Mouse (Mus musculus) ovary, postnatal 14 days (tissue): Measurements from ENCODE around the gene Elovl6.
A peak's percentile ranks its signal among the peaks of the same experiment; 100 is the strongest.

Experiments used
- DNase-seq: peaks from one replicate; pipeline ENCODE4 v3.0.0; 2022; ENCODE audit warnings: low spot score

Elovl6 gene

GRCm38 (mm10) chr3:129646781-129647180 lies 114.6 kb downstream of the Elovl6 start:
- DNase-seq = no peak

GRCm38 (mm10) chr3:129647312-129647711 lies 115.2 kb downstream of the Elovl6 start:
- DNase-seq = no peak

GRCm38 (mm10) chr3:129648598-129648997 lies 116.4 kb downstream of the Elovl6 start:
- DNase-seq = no peak

- DNase-seq = peak; percentile 25
Measured at GRCm38 (mm10) chr3:129649586-129650292, 117.6 kb downstream of the Elovl6 start.

GRCm38 (mm10) chr3:129650293-129650612 lies 118.1 kb downstream of the Elovl6 start:
- no peak for DNase-seq

- DNase-seq = no peak
Measured at GRCm38 (mm10) chr3:129650931-129651330, 118.8 kb downstream of the Elovl6 start.

GRCm38 (mm10) chr3:129651765-129652164 lies 119.6 kb downstream of the Elovl6 start:
- no peak for DNase-seq

GRCm38 (mm10) chr3:129652476-129652875 lies 120.3 kb downstream of the Elovl6 start:
- no peak for DNase-seq

- no peak for DNase-seq
Measured at GRCm38 (mm10) chr3:129656540-129656939, 124.4 kb downstream of the Elovl6 start.

- no peak for DNase-seq
Measured at GRCm38 (mm10) chr3:129657222-129657621, 125.1 kb downstream of the Elovl6 start.

- DNase-seq = no peak
Measured at GRCm38 (mm10) chr3:129657775-129658174, 125.6 kb downstream of the Elovl6 start.

GRCm38 (mm10) chr3:129658776-129659175 lies 126.6 kb downstream of the Elovl6 start:
- no peak for DNase-seq

- no peak for DNase-seq
Measured at GRCm38 (mm10) chr3:129663906-129664305, 131.8 kb downstream of the Elovl6 start.

GRCm38 (mm10) chr3:129675923-129676322 lies 143.8 kb downstream of the Elovl6 start:
- DNase-seq = no peak

- no peak for DNase-seq
Measured at GRCm38 (mm10) chr3:129680258-129680657, 148.1 kb downstream of the Elovl6 start.

- no peak for DNase-seq
Measured at GRCm38 (mm10) chr3:129681841-129682240, 149.7 kb downstream of the Elovl6 start.

- DNase-seq = no peak
Measured at GRCm38 (mm10) chr3:129682389-129682788, 150.2 kb downstream of the Elovl6 start.

- no peak for DNase-seq
Measured at GRCm38 (mm10) chr3:129683060-129683679, 151.0 kb downstream of the Elovl6 start.

GRCm38 (mm10) chr3:129686196-129686595 lies 154.0 kb downstream of the Elovl6 start:
- no peak for DNase-seq

GRCm38 (mm10) chr3:129686698-129687333 lies 154.7 kb downstream of the Elovl6 start:
- peak; percentile 56 for DNase-seq

GRCm38 (mm10) chr3:129687429-129687828 lies 155.3 kb downstream of the Elovl6 start:
- DNase-seq = no peak
